Mouse (Mus musculus): ENCODE data around the gene Ccdc124.

GRCm38 (mm10) chr8:70884683-70885082 is 10.9 kb upstream of the Ccdc124 start:
- TF ChIP-seq CTCF (IDR thresholded peaks at IDR 0.05; ENCODE audit: low read depth, low read length) (no peak), POLR2A (IDR thresholded peaks at IDR 0.05; ENCODE audit: insufficient read depth, low read length) (no peak)
